In the genomic region with DNA sequence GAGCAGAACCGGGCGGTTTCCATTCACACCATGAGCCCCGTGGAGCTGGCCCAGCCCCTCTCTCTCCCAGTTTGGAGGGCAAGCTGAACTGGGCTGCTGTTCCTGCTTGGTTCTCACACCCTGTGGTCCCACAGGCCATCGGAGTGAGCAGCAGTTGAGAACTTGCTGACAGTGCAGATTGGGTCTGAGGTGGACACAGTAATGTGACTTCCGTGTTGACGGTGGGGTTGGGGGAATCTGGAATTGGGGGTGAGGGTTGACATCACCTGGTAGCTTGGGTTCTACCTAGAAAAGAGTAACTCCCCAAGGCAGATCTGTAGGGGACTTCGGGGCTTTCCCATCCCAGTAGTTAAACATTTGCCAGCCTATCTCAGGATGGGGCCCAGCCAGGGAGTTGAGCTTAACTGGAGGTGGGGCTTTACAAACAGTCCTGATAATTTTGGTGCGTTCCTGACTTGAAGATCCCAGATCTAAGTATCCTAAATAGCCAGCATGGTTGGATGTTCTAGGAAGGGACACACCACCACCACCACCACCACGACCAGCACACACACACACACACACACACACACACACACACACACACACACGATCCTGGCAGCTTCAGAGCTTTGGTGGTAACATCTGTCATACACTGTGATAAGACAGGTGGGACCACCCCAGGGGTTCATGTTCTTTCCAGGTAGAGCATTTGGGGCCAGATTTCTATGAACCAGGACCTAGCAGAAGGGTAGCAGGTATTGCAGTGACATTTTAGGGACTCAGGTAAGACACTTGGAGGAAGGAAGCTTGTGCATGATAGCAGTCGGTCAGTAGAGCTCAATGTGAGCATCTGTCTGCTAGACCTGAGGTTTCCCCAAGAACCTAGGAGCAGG, we compare ENCODE assay signal across 10 mouse cellular contexts. TPM values are rescaled to one million over a fixed set of nuclear protein-coding genes. Genes with fewer than 3 reads are reported as not detected.
DNase-seq lines count a peak whose midpoint lies in the region; ATAC-seq lines count a peak whose summit lies in the region.
"Had no signal": no experiment of that assay in that cellular context is flagged by ENCODE, and none has a peak within 500 bp of the region (broad histone marks: within the 10 kb centered on the region; RNA-seq: fewer than 3 reads in every experiment).

No protein-coding gene starts in this region.

- H3K27ac ChIP-seq in hindbrain, embryonic 13.5 days = 0 out of 2 replicates have a peak overlapping the region, but pooled peaks have one; percentile 52
- no peak overlapping the region for H3K27ac ChIP-seq in hindbrain, embryonic 11.5 days (ENCODE audit: low read depth, low read length)
- peak overlapping the region; percentile 57 for H3K27ac ChIP-seq in brown adipose tissue, adult 24 weeks (replicated peaks; ENCODE audit: low read depth, low read length)
- no peak overlapping the region for H3K27ac ChIP-seq in embryonic facial prominence, embryonic 13.5 days
- H3K27ac ChIP-seq in liver, embryonic 11.5 days (ENCODE audit: low read depth, low read length) = peak overlapping the region; percentile 86

- no peak for DNase-seq in hindbrain, embryonic 11.5 days (ENCODE audit: low spot score)
- DNase-seq in liver, embryonic 11.5 days (ENCODE audit: low spot score) = no peak
- DNase-seq in thymus, adult 18-20 months = no peak
- no peak for DNase-seq in layer of hippocampus, postnatal 10 days (ENCODE audit: low spot score in 2 of 2)
- DNase-seq: midbrain, embryonic 14.5 days had no signal

- ATAC-seq in hindbrain, embryonic 13.5 days (ENCODE audit: low FRiP score) = no peak
- ATAC-seq in hindbrain, embryonic 11.5 days (ENCODE audit: low FRiP score) = no peak
- ATAC-seq in embryonic facial prominence, embryonic 13.5 days (ENCODE audit: insufficient number of reproducible peaks, insufficient read depth, low FRiP score, low TSS enrichment, low read depth) = no peak
- peak; percentile 42 for ATAC-seq in liver, embryonic 11.5 days (replicated peaks; ENCODE audit: low FRiP score)

- H3K4me2 ChIP-seq in hindbrain, embryonic 13.5 days = no peak overlapping the region
- H3K4me2 ChIP-seq in hindbrain, embryonic 11.5 days (replicated peaks; ENCODE audit: low read depth, low read length) = no peak overlapping the region
- H3K4me2 ChIP-seq in embryonic facial prominence, embryonic 13.5 days = no peak overlapping the region
- peak overlapping the region; percentile 38 for H3K4me2 ChIP-seq in liver, embryonic 11.5 days

- 68% methylated on average over 10 of the region's 11 CpGs for WGBS in hindbrain, embryonic 13.5 days
- WGBS in hindbrain, embryonic 11.5 days = 60% methylated on average over 10 of the region's 11 CpGs
- WGBS in embryonic facial prominence, embryonic 13.5 days = 62% methylated on average over 11 of the region's 11 CpGs
- 42% methylated on average over 11 of the region's 11 CpGs for WGBS in liver, embryonic 11.5 days

- no peaks in the 10 kb centered on the region for H3K36me3 ChIP-seq in hindbrain, embryonic 13.5 days
- H3K36me3 ChIP-seq in hindbrain, embryonic 11.5 days (ENCODE audit: control insufficient read depth, insufficient read depth, low read length) = no peaks in the 10 kb centered on the region
- peaks cover 81% of the 10 kb centered on the region for H3K36me3 ChIP-seq in embryonic facial prominence, embryonic 13.5 days
- H3K36me3 ChIP-seq in liver, embryonic 11.5 days (ENCODE audit: control insufficient read depth, insufficient read depth, low read length) = peaks cover 4% of the 10 kb centered on the region

- H3K9ac ChIP-seq in hindbrain, embryonic 13.5 days = no peak overlapping the region
- H3K9ac ChIP-seq in hindbrain, embryonic 11.5 days (ENCODE audit: low read depth, low read length) = no peak overlapping the region
- peak overlapping the region; percentile 36; the same call in 1 of the 2 replicates for H3K9ac ChIP-seq in embryonic facial prominence, embryonic 13.5 days
- peak overlapping the region; percentile 54 for H3K9ac ChIP-seq in liver, embryonic 11.5 days (ENCODE audit: low read depth, low read length)

- H3K27me3 ChIP-seq in hindbrain, embryonic 13.5 days = peaks cover 9% of the 10 kb centered on the region; the same call in 1 of the 2 replicates
- no peaks in the 10 kb centered on the region for H3K27me3 ChIP-seq in hindbrain, embryonic 11.5 days (ENCODE audit: control insufficient read depth, insufficient read depth, low read length)
- H3K27me3 ChIP-seq in embryonic facial prominence, embryonic 13.5 days = no peaks in the 10 kb centered on the region
- H3K27me3 ChIP-seq in liver, embryonic 11.5 days (replicated peaks; ENCODE audit: control insufficient read depth, insufficient read depth, low read length) = no peaks in the 10 kb centered on the region

- no peaks in the 10 kb centered on the region for H3K9me3 ChIP-seq in hindbrain, embryonic 13.5 days
- H3K9me3 ChIP-seq in hindbrain, embryonic 11.5 days (ENCODE audit: control insufficient read depth, low read length) = no peaks in the 10 kb centered on the region
- no peaks in the 10 kb centered on the region for H3K9me3 ChIP-seq in embryonic facial prominence, embryonic 13.5 days
- no peaks in the 10 kb centered on the region for H3K9me3 ChIP-seq in liver, embryonic 11.5 days (ENCODE audit: control insufficient read depth, low read length)

- H3K4me1 ChIP-seq in hindbrain, embryonic 13.5 days (replicated peaks) = peaks cover 16% of the 10 kb centered on the region
- H3K4me1 ChIP-seq in hindbrain, embryonic 11.5 days (replicated peaks; ENCODE audit: control insufficient read depth, insufficient read depth, low read length) = peaks cover 3% of the 10 kb centered on the region; the same call in 1 of the 2 replicates
- H3K4me1 ChIP-seq in brown adipose tissue, adult 24 weeks (ENCODE audit: control insufficient read depth, insufficient read depth, insufficient read length, low read length) = no peaks in the 10 kb centered on the region
- peaks cover 27% of the 10 kb centered on the region for H3K4me1 ChIP-seq in embryonic facial prominence, embryonic 13.5 days
- peaks cover 25% of the 10 kb centered on the region for H3K4me1 ChIP-seq in liver, embryonic 11.5 days (replicated peaks; ENCODE audit: control insufficient read depth, insufficient read depth, low read length)

- H3K4me3 ChIP-seq in hindbrain, embryonic 13.5 days = no peak overlapping the region
- H3K4me3 ChIP-seq in hindbrain, embryonic 11.5 days (ENCODE audit: low read depth, low read length) = no peak overlapping the region
- no peak overlapping the region for H3K4me3 ChIP-seq in brown adipose tissue, adult 24 weeks (ENCODE audit: insufficient read depth, low read depth, low read length)
- no peak overlapping the region for H3K4me3 ChIP-seq in embryonic facial prominence, embryonic 13.5 days
- no peak overlapping the region for H3K4me3 ChIP-seq in liver, embryonic 11.5 days (ENCODE audit: low read depth, low read length)
- H3K4me3 ChIP-seq: erythroblast, embryonic 14.5 days had no signal

RNA-seq across cellular contexts. Expression of a gene that starts 16.6 kb away (rescaled TPM):
- polyA plus RNA-seq in hindbrain, embryonic 13.5 days (2015; fragmentation: Nextera tagmentation; extraction: Ambion mirVana) = 9.9 and 11.9 TPM in 2 replicates
- polyA plus RNA-seq in hindbrain, embryonic 11.5 days (2014; fragmentation: Nextera tagmentation; extraction: Ambion mirVana) = 17.7 and 18.3 TPM in 2 replicates
- 5.4 and 8.4 TPM in 2 replicates for polyA plus RNA-seq in brown adipose tissue, adult 24 weeks (2012; ENCODE audit: insufficient read depth, insufficient read length, missing spikeins)
- polyA plus RNA-seq in embryonic facial prominence, embryonic 13.5 days (2015; fragmentation: Nextera tagmentation; extraction: Ambion mirVana) = 44.4 and 44.8 TPM in 2 replicates
- polyA plus RNA-seq in liver, embryonic 11.5 days (2014; fragmentation: Nextera tagmentation; extraction: Ambion mirVana) = 20.2 and 21.6 TPM in 2 replicates
- total RNA-seq in layer of hippocampus, postnatal 10 days (2021) = 1 to 10 TPM; 3.9 to 5.1 TPM
- total RNA-seq: MEL had no signal

RNA-seq across cellular contexts. Expression of a gene that starts 22.2 kb away (rescaled TPM):
- polyA plus RNA-seq in hindbrain, embryonic 13.5 days (2015; fragmentation: Nextera tagmentation; extraction: Ambion mirVana) = 0.69 and 1.2 TPM in 2 replicates
- 0.92 and 1.0 TPM in 2 replicates for polyA plus RNA-seq in hindbrain, embryonic 11.5 days (2014; fragmentation: Nextera tagmentation; extraction: Ambion mirVana)
- 0.58 and 1.1 TPM in 2 replicates for polyA plus RNA-seq in brown adipose tissue, adult 24 weeks (2012; ENCODE audit: insufficient read depth, insufficient read length, missing spikeins)
- 1.0 and 2.3 TPM in 2 replicates for polyA plus RNA-seq in embryonic facial prominence, embryonic 13.5 days (2015; fragmentation: Nextera tagmentation; extraction: Ambion mirVana)
- polyA plus RNA-seq in liver, embryonic 11.5 days (2014; fragmentation: Nextera tagmentation; extraction: Ambion mirVana) = 4.1 and 5.4 TPM in 2 replicates
- total RNA-seq in layer of hippocampus, postnatal 10 days (2021) = under 1 TPM; 0.62 TPM
- total RNA-seq: MEL had no signal
- polyA plus RNA-seq: erythroblast, embryonic 14.5 days had no signal

Comparison
In these comparisons a context has a peak if more than half of its experiments do, and no peak if none do; other contexts are left out.
1. H3K27ac ChIP-seq: peak in hindbrain, embryonic 13.5 days (single experiment), brown adipose tissue, adult 24 weeks (single experiment) and liver, embryonic 11.5 days (single experiment); none in hindbrain, embryonic 11.5 days (single experiment) and embryonic facial prominence, embryonic 13.5 days (single experiment).
2. H3K9ac ChIP-seq: peak in embryonic facial prominence, embryonic 13.5 days (single experiment) and liver, embryonic 11.5 days (single experiment); none in hindbrain, embryonic 13.5 days (single experiment) and hindbrain, embryonic 11.5 days (single experiment).